Mouse (Mus musculus) limb, embryonic 13.5 days (tissue): ENCODE results near the gene BC016579. TPM values are rescaled to one million over a fixed set of nuclear protein-coding genes. Genes with fewer than 3 reads are reported as not detected.

Experiments
- ATAC-seq: fragments of 200-750 bp; cut with Nextera tagmentation; 2 replicates; pipeline ENCODE4 v1.8.0; 2017; ENCODE audit warnings: low read depth, moderate number of reproducible peaks, moderate TSS enrichment; ENCODE audit not compliant: low FRiP score
- H3K27ac ChIP-seq: fragments of 300-500 bp; sonication (generic); 2 replicates; pipeline ENCODE4 v1.5.1; 2015; ENCODE audit warnings: inconsistent platforms, mild to moderate bottlenecking, moderate library complexity
- H3K27me3 ChIP-seq: fragments of 300-500 bp; sonication (generic); 2 replicates; pipeline ENCODE4 v1.6.1; 2015; ENCODE audit warnings: mild to moderate bottlenecking, inconsistent platforms
- H3K36me3 ChIP-seq: fragments of 300-500 bp; sonication (generic); 2 replicates; pipeline ENCODE4 v1.6.1; 2015; ENCODE audit warnings: inconsistent platforms, mild to moderate bottlenecking, moderate library complexity
- H3K4me1 ChIP-seq: fragments of 300-500 bp; sonication (generic); 2 replicates; pipeline ENCODE4 v1.6.1; 2015; ENCODE audit warnings: inconsistent platforms
- H3K4me2 ChIP-seq: fragments of 300-500 bp; sonication (generic); replicated peaks from 2 replicates; pipeline ENCODE4 v1.6.1; 2015; ENCODE audit warnings: inconsistent platforms, mild to moderate bottlenecking, moderate library complexity
- H3K4me3 ChIP-seq: fragments of 300-500 bp; sonication (generic); 2 replicates; pipeline ENCODE4 v1.5.1; 2015; ENCODE audit warnings: moderate library complexity, mild to moderate bottlenecking, inconsistent platforms
- H3K9ac ChIP-seq: fragments of 300-500 bp; sonication (generic); 2 replicates; pipeline ENCODE4 v1.6.1; 2015; ENCODE audit warnings: mild to moderate bottlenecking, inconsistent platforms
- H3K9me3 ChIP-seq: fragments of 300-500 bp; sonication (generic); 2 replicates; pipeline ENCODE4 v1.6.1; 2016; ENCODE audit warnings: inconsistent platforms
- WGBS: fragments of 180-500 bp; shearing (Covaris S2); methylation state at CpG from one replicate; pipeline ENCODE4 v1.1.7; 2015; 5-methylcytosine and 5-hydroxymethylcytosine counted together
- polyA plus RNA-seq: library from polyadenylated mRNA; unstranded; fragments of >200 nt; fragmentation: Nextera tagmentation; extraction: Ambion mirVana; gene quantifications from 2 replicates; pipeline ENCODE4 v1.2.1, GENCODE M21; 2015

Gene BC016579
- polyA plus RNA-seq, 1 experiment from 2014 or later, result 0.10 TPM

DNA sequence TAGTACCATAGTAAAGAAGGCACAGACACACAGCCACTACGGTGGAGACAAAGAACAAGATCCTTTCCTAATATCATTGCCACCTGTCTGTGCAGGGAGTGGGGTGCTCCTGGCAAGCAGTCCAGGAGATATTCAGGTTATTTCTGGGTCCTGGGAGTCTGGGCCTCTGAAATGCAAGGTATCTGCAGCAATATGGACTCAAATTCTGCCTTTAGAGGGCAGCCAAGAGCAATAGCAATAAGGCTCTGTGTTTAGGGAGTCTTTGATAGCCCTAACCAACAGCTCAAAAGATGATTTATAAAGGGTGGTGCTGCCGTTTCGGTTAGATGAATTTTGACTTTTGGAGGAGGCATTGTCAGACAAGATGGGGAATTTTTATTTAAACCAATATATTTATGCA, 44.6 kb downstream of the BC016579 start:
- no peaks in the 10 kb centered on the region for H3K36me3 ChIP-seq
- ATAC-seq, result no peak
- H3K9me3 ChIP-seq, result no peaks in the 10 kb centered on the region
- H3K27ac ChIP-seq, result no peak overlapping the region
- H3K4me1 ChIP-seq, result no peaks in the 10 kb centered on the region
- H3K4me3 ChIP-seq, result no peak overlapping the region
- H3K9ac ChIP-seq, result no peak overlapping the region
- no peak overlapping the region for H3K4me2 ChIP-seq
- H3K27me3 ChIP-seq, result no peaks in the 10 kb centered on the region
- WGBS, result 66% methylated on average over 3 of the region's 3 CpGs

DNA sequence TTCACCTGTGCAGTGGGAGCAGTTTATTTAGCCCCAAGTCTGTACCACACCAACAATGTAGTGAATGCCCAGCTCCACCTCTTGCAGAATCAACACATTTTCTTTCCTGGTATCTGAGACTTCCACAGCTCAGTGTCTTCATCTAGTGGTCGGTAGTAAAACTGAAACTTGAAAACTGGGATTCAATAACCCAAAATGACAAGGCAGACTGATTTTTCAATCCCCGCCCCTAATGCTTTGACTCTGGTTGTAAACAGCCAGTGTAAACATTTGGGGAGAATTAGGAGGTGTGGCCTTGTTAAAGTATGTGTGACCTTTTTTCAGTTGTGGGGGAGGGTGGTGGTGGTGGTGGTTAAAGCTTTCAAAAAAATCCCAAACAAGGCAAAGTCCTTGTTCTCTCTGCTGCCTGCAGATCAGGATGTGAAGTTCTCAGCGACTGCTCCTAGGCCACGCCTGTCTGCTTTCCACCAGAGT, 45.4 kb downstream of the BC016579 start:
- H3K27me3 ChIP-seq, result no peaks in the 10 kb centered on the region
- H3K4me2 ChIP-seq, result no peak overlapping the region
- H3K36me3 ChIP-seq, result no peaks in the 10 kb centered on the region
- H3K4me1 ChIP-seq, result no peaks in the 10 kb centered on the region
- peak; percentile 40; the same call in 1 of the 2 replicates for ATAC-seq
- WGBS, result 32% methylated on average over 4 of the region's 4 CpGs
- H3K9me3 ChIP-seq, result no peaks in the 10 kb centered on the region
- no peak overlapping the region for H3K9ac ChIP-seq
- no peak overlapping the region; the same call in 1 of the 2 replicates for H3K27ac ChIP-seq
- H3K4me3 ChIP-seq, result no peak overlapping the region

DNA sequence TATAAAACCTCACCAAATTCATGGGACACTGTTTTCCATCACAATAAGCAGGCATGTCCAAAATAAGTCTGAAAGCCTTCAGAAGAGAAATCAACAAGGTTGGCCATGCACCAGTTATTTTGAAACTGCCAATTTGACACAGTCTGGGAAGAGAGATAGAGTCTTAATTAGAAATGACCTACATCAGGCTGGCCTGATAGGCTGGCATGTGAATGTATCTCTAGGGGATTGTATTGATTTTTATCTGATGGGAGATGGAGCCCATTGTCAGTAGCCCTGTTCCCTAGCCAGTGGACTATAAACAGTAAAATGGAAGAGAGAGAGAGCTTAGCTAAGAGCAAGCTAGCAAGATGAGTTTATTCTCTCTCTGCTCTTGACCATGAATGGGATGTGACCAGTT, 58.4 kb downstream of the BC016579 start:
- no peaks in the 10 kb centered on the region for H3K36me3 ChIP-seq
- no peak overlapping the region for H3K4me2 ChIP-seq
- H3K9ac ChIP-seq, result no peak overlapping the region
- H3K4me3 ChIP-seq, result no peak overlapping the region
- peaks cover 6% of the 10 kb centered on the region; the same call in 1 of the 2 replicates for H3K4me1 ChIP-seq
- ATAC-seq, result no peak
- no peaks in the 10 kb centered on the region for H3K27me3 ChIP-seq
- H3K27ac ChIP-seq, result no peak overlapping the region
- no peaks in the 10 kb centered on the region for H3K9me3 ChIP-seq

DNA sequence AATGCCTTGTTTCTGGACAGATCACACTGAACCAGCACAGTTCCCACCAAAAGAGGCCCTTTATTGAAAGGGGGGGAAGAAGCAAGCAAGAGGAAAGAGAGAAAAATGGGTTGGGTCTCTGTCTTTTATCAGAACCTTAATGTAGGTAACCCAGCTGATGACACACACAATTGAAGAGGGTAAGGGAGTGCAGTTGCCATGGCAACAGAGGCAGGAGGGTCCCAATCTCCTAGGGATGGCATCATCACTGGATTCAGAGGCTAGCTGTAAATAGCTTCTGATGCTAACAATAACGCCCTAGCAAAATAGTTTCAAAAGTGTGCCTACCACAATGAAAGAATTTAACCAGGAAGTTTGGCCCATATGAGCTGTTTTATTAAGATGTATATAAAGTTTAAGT, 60.2 kb downstream of the BC016579 start:
- Histone ChIP-seq H3K27ac (no peak overlapping the region), H3K27me3 (no peaks in the 10 kb centered on the region), H3K4me1 (no peaks in the 10 kb centered on the region), H3K9ac (no peak overlapping the region), H3K4me2 (no peak overlapping the region), H3K4me3 (no peak overlapping the region), H3K9me3 (no peaks in the 10 kb centered on the region), H3K36me3 (no peaks in the 10 kb centered on the region)
- 72% methylated on average over 1 of the region's 1 CpGs for WGBS
- no peak for ATAC-seq

DNA sequence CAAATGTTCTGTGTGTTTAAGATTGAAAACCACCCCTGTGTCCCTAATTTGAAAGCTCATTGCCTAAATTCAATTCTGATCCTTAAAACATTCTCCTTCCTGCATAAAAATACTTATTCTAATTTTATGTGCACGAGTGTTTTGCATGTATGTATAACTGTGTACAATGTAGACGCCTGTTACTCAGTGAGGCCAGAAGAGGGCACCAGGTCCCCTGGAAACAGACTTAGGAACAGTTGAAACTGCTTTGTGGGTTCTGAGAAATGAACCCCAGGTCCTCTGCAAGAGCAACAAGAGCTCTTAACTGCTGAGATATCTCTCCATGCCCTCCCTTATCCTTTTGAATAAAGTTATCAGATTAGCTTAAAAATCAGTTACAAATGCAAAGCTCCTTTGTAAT, 71.4 kb downstream of the BC016579 start:
- H3K27me3 ChIP-seq, result 0 out of 2 replicates have a peak, but pooled peaks cover 3% of the 10 kb centered on the region
- H3K4me2 ChIP-seq, result no peak overlapping the region
- no peaks in the 10 kb centered on the region for H3K4me1 ChIP-seq
- H3K27ac ChIP-seq, result no peak overlapping the region
- H3K9ac ChIP-seq, result no peak overlapping the region
- H3K36me3 ChIP-seq, result no peaks in the 10 kb centered on the region
- no peak overlapping the region for H3K4me3 ChIP-seq
- ATAC-seq, result no peak
- H3K9me3 ChIP-seq, result no peaks in the 10 kb centered on the region
- WGBS, result 30% methylated on average over 2 of the region's 2 CpGs

DNA sequence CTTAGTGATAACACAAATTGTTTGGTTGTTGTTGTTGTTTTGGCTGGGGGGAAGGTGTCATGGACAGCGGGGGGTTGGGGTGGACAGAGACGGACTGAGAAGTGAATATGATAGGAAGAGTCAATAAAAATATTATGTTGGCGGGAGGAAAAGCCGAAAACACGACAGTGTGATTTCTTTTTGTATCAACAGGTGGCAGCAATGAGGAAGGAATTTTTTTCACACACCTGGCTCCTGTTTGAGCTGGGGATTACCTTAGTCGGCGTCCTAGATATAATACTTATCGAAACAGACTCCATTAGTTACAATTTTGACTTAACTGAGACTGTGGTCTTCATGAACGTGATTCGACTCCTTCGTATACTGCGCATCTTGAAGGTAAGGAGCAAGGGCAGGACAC, 74.0 kb downstream of the BC016579 start:
- Histone ChIP-seq H3K27me3 (0 out of 2 replicates have a peak, but pooled peaks cover 3% of the 10 kb centered on the region), H3K4me3 (no peak overlapping the region), H3K9ac (no peak overlapping the region), H3K36me3 (no peaks in the 10 kb centered on the region), H3K4me2 (no peak overlapping the region), H3K4me1 (no peaks in the 10 kb centered on the region), H3K27ac (no peak overlapping the region), H3K9me3 (no peaks in the 10 kb centered on the region)
- 54% methylated on average over 12 of the region's 12 CpGs for WGBS
- ATAC-seq, result no peak

Other genes with a start within 250 kb of the BC016579 start
- gene Cd200, start 245.0 kb downstream of the BC016579 start, polyA plus RNA-seq, result 23.3 TPM in 2 replicates
- not detected in 2 replicates for gene Gm609, start 161.1 kb downstream of the BC016579 start, polyA plus RNA-seq
- not detected in 2 replicates for gene Gm17783, start 122.0 kb downstream of the BC016579 start, polyA plus RNA-seq
- not detected in 2 replicates for gene Slc9c1, start 118.8 kb downstream of the BC016579 start, polyA plus RNA-seq
- 0.33 and 0.41 TPM in 2 replicates for gene Gcsam, start 43.7 kb downstream of the BC016579 start, polyA plus RNA-seq
- 0.09 and 0.24 TPM in 2 replicates for gene Tmprss7, start 39.6 kb upstream of the BC016579 start, polyA plus RNA-seq
- 18.2 and 21.4 TPM in 2 replicates for gene Tagln3, start 70.5 kb upstream of the BC016579 start, polyA plus RNA-seq
- gene Abhd10, start 88.9 kb upstream of the BC016579 start, polyA plus RNA-seq, result 37.1 and 42.3 TPM in 2 replicates